Mouse (Mus musculus): ENCODE measurements around the gene Wdr81. TPM values are rescaled to one million over a fixed set of nuclear protein-coding genes. Genes with fewer than 3 reads are reported as not detected.
A peak's percentile ranks its signal among the peaks of the same experiment; 100 is the strongest.
"Not testable (repeated sequence)": the region's sequence is repeated elsewhere in the genome, so short reads cannot be mapped to it uniquely, and the experiment has no call there.

The Wdr81 gene
- total and polyA plus RNA-seq, 2 experiments from 2014 or later, result 4.5 to 29.7 TPM

DNA sequence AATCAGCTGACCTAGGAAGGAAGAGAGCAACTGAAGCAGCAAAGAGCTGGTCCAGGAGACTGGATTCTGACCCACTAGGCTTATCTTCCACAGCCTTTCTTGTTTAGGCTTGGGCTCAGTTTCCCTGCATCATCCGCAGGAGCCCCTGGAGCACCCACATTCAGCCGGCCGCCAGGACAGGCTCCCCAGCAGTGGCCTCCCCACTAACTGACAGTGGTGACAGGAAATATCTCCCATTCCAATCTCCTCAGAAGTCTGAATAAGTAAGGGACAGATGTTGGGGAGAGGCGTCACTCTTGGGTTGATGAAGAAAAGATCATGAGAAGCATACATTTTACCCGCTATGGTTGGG is 5.2 kb upstream of the Wdr81 start:
- ATAC-seq (ENCODE audit: low FRiP score) (no peak), DNase-seq (ENCODE audit: low spot score) (no peak)
- no peaks in the 10 kb centered on the region for H3K27me3 ChIP-seq (ENCODE audit: insufficient read depth, low read length)
- H3K36me3 ChIP-seq (ENCODE audit: insufficient read depth, low read length), result peaks cover 4% of the 10 kb centered on the region; the same call in 1 of the 2 replicates
- 28% methylated on average over 5 of the region's 5 CpGs for WGBS
- H3K4me3 ChIP-seq (ENCODE audit: low read depth, low read length), result no peak overlapping the region
- peaks cover 17% of the 10 kb centered on the region; the same call in 1 of the 2 replicates for H3K4me1 ChIP-seq (ENCODE audit: insufficient read depth, low read length)
- no peak for TF ChIP-seq CTCF (IDR thresholded peaks at IDR 0.05)
- H3K4me2 ChIP-seq (ENCODE audit: low read depth, low read length, poor library complexity, severe bottlenecking), result peak overlapping the region; percentile 73
- no peak overlapping the region for H3K9ac ChIP-seq (replicated peaks; ENCODE audit: low read length, poor library complexity, severe bottlenecking)
- H3K27ac ChIP-seq (ENCODE audit: low read depth, low read length), result peak overlapping the region; percentile 73; the same call in 1 of the 2 replicates
- H3K9me3 ChIP-seq (ENCODE audit: low read length), result no peaks in the 10 kb centered on the region

DNA sequence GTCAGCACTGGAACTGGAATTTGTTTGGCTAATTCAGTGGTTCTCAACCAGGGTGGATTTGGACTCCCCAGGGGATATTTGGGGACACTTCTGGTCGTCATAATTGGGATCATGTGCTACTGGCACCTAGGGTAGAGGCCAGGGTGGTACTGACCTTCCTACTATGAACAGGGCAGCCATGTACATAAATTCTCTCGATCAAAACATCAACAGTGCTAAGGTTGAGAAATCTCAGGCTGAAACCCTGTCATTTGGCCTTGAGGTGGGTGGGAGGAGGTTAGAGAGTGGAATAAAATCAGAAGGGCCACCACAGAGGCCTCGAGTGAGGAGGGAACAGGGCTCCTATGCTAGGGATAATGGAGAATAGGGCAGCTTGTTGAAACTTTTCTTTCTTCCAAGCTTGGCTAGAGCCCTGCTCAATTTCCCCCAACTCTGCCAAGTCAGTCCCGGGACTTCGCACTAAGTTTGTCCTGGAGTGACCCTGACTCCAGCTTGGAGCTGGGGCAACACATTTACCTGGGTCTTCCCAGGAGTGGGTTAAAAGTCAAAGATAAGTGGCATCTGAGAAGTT is 4.7 kb upstream of the Wdr81 start:
- Histone ChIP-seq H3K4me3 (ENCODE audit: low read depth, low read length) (no peak overlapping the region), H3K9ac (replicated peaks; ENCODE audit: low read length, poor library complexity, severe bottlenecking) (no peak overlapping the region), H3K27me3 (ENCODE audit: insufficient read depth, low read length) (no peaks in the 10 kb centered on the region), H3K36me3 (ENCODE audit: insufficient read depth, low read length) (0 out of 2 replicates have a peak, but pooled peaks cover 2% of the 10 kb centered on the region), H3K4me1 (ENCODE audit: insufficient read depth, low read length) (peaks cover 18% of the 10 kb centered on the region; the same call in 1 of the 2 replicates), H3K27ac (ENCODE audit: low read depth, low read length) (no peak overlapping the region), H3K9me3 (ENCODE audit: low read length) (no peaks in the 10 kb centered on the region), H3K4me2 (ENCODE audit: low read depth, low read length, poor library complexity, severe bottlenecking) (no peak overlapping the region)
- TF ChIP-seq CTCF (IDR thresholded peaks at IDR 0.05), result no peak
- ATAC-seq (ENCODE audit: low FRiP score), result no peak
- WGBS, result 77% methylated on average over 5 of the region's 5 CpGs
- no peak for DNase-seq (ENCODE audit: low spot score)

DNA sequence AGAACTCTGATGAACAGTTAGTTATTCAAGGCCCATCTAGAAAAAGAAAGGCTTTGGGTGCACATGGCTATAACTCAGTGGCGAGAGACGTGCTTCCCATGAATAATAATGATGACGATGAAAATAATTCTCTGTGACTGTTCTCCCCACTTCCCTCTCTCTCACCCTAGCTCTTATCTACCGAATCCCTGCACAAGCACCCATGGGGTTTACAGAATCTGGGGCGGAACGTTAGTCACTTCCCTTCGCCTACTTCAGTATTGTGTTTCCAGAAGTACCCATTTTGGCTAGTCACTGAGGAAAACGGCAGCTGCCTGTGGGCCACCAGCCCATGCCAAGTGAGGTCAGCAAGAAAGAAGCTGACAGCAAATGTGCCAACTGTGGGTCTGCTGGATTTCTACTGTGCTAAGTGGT is 4.1 kb upstream of the Wdr81 start:
- TF ChIP-seq CTCF (IDR thresholded peaks at IDR 0.05), result no peak
- H3K36me3 ChIP-seq (ENCODE audit: insufficient read depth, low read length), result 0 out of 2 replicates have a peak, but pooled peaks cover under 1% of the 10 kb centered on the region
- H3K4me1 ChIP-seq (ENCODE audit: insufficient read depth, low read length), result peaks cover 23% of the 10 kb centered on the region; the same call in 1 of the 2 replicates
- WGBS, result 85% methylated on average over 8 of the region's 8 CpGs
- no peaks in the 10 kb centered on the region for H3K9me3 ChIP-seq (ENCODE audit: low read length)
- ATAC-seq (ENCODE audit: low FRiP score) (no peak), DNase-seq (ENCODE audit: low spot score) (no peak)
- H3K27me3 ChIP-seq (ENCODE audit: insufficient read depth, low read length), result no peaks in the 10 kb centered on the region
- no peak overlapping the region for H3K4me3 ChIP-seq (ENCODE audit: low read depth, low read length)
- no peak overlapping the region for H3K27ac ChIP-seq (ENCODE audit: low read depth, low read length)
- H3K4me2 ChIP-seq (ENCODE audit: low read depth, low read length, poor library complexity, severe bottlenecking), result no peak overlapping the region
- no peak overlapping the region for H3K9ac ChIP-seq (replicated peaks; ENCODE audit: low read length, poor library complexity, severe bottlenecking)

DNA sequence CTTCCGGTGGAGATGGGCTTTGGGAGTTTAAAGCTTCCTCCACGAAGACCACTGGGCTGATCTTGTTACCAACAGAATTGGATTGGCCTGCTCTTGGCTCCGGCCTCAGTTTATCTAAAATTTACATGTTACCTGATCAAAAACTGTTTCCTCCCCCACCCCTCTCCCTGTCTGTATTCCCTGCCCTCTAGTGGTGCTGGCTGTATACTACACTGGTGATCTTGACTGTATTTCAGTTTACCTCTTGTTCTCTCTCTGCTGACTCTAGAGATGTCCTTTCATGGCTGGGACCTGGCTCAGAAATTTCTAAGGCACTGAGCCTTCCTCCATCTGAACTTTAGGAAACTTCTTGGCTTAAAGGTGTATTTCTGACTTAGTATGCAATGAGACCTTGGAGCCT is 3.7 kb upstream of the Wdr81 start:
- ATAC-seq (ENCODE audit: low FRiP score) (no peak), DNase-seq (ENCODE audit: low spot score) (peak; percentile 41)
- H3K27ac ChIP-seq (ENCODE audit: low read depth, low read length), result no peak overlapping the region
- no peak overlapping the region for H3K9ac ChIP-seq (replicated peaks; ENCODE audit: low read length, poor library complexity, severe bottlenecking)
- H3K4me2 ChIP-seq (ENCODE audit: low read depth, low read length, poor library complexity, severe bottlenecking), result no peak overlapping the region
- no peak overlapping the region for H3K4me3 ChIP-seq (ENCODE audit: low read depth, low read length)
- no peaks in the 10 kb centered on the region for H3K9me3 ChIP-seq (ENCODE audit: low read length)
- H3K36me3 ChIP-seq (ENCODE audit: insufficient read depth, low read length), result no peaks in the 10 kb centered on the region
- WGBS, result 20% methylated on average over 3 of the region's 3 CpGs
- peak; percentile 86 for TF ChIP-seq CTCF (IDR thresholded peaks at IDR 0.05)
- H3K4me1 ChIP-seq (ENCODE audit: insufficient read depth, low read length), result peaks cover 26% of the 10 kb centered on the region; the same call in 1 of the 2 replicates
- no peaks in the 10 kb centered on the region for H3K27me3 ChIP-seq (ENCODE audit: insufficient read depth, low read length)

DNA sequence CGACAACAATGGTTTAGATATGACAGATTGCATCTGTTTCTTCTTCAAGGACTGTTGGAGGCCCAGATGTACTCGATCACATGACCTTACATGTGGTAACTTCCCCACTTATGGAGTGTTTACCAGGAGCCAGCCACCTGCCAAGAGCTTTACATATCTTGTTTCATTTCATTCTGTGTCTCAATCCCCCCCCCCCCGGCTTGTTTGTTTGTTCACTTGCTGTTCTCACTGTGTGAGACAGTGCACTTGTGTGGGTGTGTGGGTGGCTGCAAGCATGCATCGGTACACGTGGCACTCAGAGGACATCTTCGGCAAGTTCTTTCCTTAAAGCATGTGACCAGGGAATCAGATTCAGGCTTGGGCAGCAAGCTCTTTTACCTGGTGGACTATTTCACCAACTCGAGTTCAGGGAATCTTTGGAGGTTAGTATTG is 1.9 kb upstream of the Wdr81 start:
- ATAC-seq (ENCODE audit: low FRiP score), result no peak
- DNase-seq (ENCODE audit: low spot score), result no peak
- Histone ChIP-seq H3K27ac (ENCODE audit: low read depth, low read length) (no peak overlapping the region), H3K36me3 (ENCODE audit: insufficient read depth, low read length) (no peaks in the 10 kb centered on the region), H3K9ac (replicated peaks; ENCODE audit: low read length, poor library complexity, severe bottlenecking) (no peak overlapping the region), H3K4me3 (ENCODE audit: low read depth, low read length) (no peak overlapping the region), H3K27me3 (ENCODE audit: insufficient read depth, low read length) (no peaks in the 10 kb centered on the region), H3K4me1 (ENCODE audit: insufficient read depth, low read length) (peaks cover 21% of the 10 kb centered on the region; the same call in 1 of the 2 replicates), H3K4me2 (ENCODE audit: low read depth, low read length, poor library complexity, severe bottlenecking) (no peak overlapping the region), H3K9me3 (ENCODE audit: low read length) (no peaks in the 10 kb centered on the region)
- WGBS, result 87% methylated on average over 7 of the region's 7 CpGs
- no peak for TF ChIP-seq CTCF (IDR thresholded peaks at IDR 0.05)

DNA sequence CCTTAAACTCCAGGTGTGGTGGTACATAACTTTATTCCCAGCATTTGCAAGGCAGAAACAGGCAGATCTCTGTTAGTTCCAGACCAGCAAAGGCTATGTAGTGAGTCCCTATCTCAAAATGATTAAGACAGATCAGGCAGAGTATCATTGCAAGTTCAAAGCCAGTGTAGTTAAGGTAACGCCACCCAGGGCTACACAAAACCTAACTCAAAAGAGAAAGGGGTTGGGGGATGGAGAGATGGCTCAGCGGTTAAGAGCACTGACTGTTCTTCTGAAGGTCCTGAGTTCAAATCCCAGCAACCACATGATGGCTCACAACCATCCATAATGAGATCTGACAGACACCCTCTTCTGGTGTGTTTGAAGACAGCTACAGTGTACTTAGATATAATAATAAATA is 1.5 kb upstream of the Wdr81 start:
- H3K4me2 ChIP-seq (ENCODE audit: low read depth, low read length, poor library complexity, severe bottlenecking); ATAC-seq (ENCODE audit: low FRiP score); DNase-seq (ENCODE audit: low spot score); H3K9me3 ChIP-seq (ENCODE audit: low read length); H3K4me3 ChIP-seq (ENCODE audit: low read depth, low read length); H3K27me3 ChIP-seq (ENCODE audit: insufficient read depth, low read length); H3K9ac ChIP-seq (replicated peaks; ENCODE audit: low read length, poor library complexity, severe bottlenecking); H3K27ac ChIP-seq (ENCODE audit: low read depth, low read length); H3K36me3 ChIP-seq (ENCODE audit: insufficient read depth, low read length): not testable (repeated sequence)
- 93% methylated on average over 2 of the region's 2 CpGs for WGBS
- peaks cover 21% of the 10 kb centered on the region; the same call in 1 of the 2 replicates for H3K4me1 ChIP-seq (ENCODE audit: insufficient read depth, low read length)
